Mouse (Mus musculus): Measurements from ENCODE around the gene Nup107.

DNA sequence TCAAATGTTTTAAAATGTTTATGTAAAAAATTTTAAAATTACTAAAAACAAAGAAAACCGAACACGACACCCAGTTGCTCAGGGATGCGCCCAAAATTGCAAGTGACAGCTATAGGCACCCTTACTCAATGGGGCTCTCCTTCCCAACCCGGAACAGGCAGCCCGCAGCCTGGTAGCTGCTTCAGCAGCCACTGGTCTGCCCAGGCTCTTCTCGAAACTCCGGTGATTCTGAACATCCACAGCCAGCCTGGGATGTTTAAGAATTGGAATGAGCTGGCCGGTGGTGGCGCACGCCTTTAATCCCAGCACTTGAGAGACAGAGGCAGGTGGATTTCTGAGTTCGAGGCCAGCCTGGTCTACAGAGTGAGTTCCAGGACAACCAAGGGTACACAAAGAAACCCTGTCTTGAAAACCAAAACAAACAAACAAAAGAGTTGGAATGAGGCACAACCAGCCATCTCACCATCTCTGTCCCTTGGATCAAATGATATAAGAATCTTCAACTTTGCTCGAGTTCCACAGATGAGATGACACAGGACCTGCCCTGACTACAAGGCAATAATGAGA lies 61.8 kb downstream of the Nup107 start:
- TF ChIP-seq CTCF (IDR thresholded peaks at IDR 0.05; ENCODE audit: borderline replicate concordance, insufficient read depth, low read depth, low read length) (no peak), POLR2A (IDR thresholded peaks at IDR 0.05; ENCODE audit: borderline replicate concordance, insufficient read depth, low read length) (no peak)

Data from cerebellum, adult 2 months (tissue).